Mouse (Mus musculus) ES-E14 (cell line): ENCODE measurements around the gene Mblac2. TPM values are rescaled to one million over a fixed set of nuclear protein-coding genes. Genes with fewer than 3 reads are reported as not detected.

Source experiments
- DNase-seq: peaks from one replicate; pipeline ENCODE4 v3.0.0-alpha.2; 2013; ENCODE audit warnings: low read depth, low spot score
- H3K27ac ChIP-seq: 2 replicates; pipeline ENCODE4 v1.5.1; 2012; ENCODE audit warnings: low read depth, mild to moderate bottlenecking, low read length, moderate library complexity, mixed read lengths; ENCODE audit not compliant: poor library complexity, insufficient read depth, severe bottlenecking
- H3K36me3 ChIP-seq: 2 replicates; pipeline ENCODE4 v1.6.1; 2012; ENCODE audit warnings: mild to moderate bottlenecking, low read length, moderate library complexity, mixed read lengths; ENCODE audit not compliant: control insufficient read depth, poor library complexity, insufficient read depth, severe bottlenecking
- H3K4me1 ChIP-seq, 2 experiments: fragments of 150-350 bp in 1 of 2; sonication (generic) in 1 of 2; 2 replicates each; pipeline ENCODE4 v1.6.1; 2012; ENCODE audit warnings: low read length in 2 of 2, mild to moderate bottlenecking in 1 of 2, mixed read lengths in 1 of 2; ENCODE audit not compliant: control insufficient read depth in 2 of 2, insufficient read depth in 2 of 2, poor library complexity in 1 of 2
- H3K4me3 ChIP-seq, 2 experiments: fragments of 150-350 bp in 1 of 2; sonication (generic) in 1 of 2; 2 replicates each; pipeline ENCODE4 v1.5.1; 2012; ENCODE audit warnings: low read length in 2 of 2, low read depth in 1 of 2, mild to moderate bottlenecking in 1 of 2, mixed read lengths in 1 of 2; ENCODE audit not compliant: insufficient read depth in 1 of 2, poor library complexity in 1 of 2, severe bottlenecking in 1 of 2
- H3K9ac ChIP-seq: 2 replicates; pipeline ENCODE4 v1.6.1; 2012; ENCODE audit warnings: low read depth, mild to moderate bottlenecking, low read length, mixed read lengths; ENCODE audit not compliant: poor library complexity, insufficient read depth, severe bottlenecking
- H3K9me3 ChIP-seq: fragments of 150-350 bp; sonication (generic); 2 replicates; pipeline ENCODE4 v1.6.1; 2012; ENCODE audit warnings: low read depth, mild to moderate bottlenecking, low read length; ENCODE audit not compliant: control insufficient read depth, insufficient read depth
- CHD2 ChIP-seq: IDR thresholded peaks from 2 replicates; pipeline ENCODE4 v1.6.1; 2014; ENCODE audit warnings: mild to moderate bottlenecking, low read depth, low read length, inconsistent platforms
- HCFC1 ChIP-seq: IDR thresholded peaks from 2 replicates; pipeline ENCODE4 v1.6.1; 2012; ENCODE audit warnings: low read length, inconsistent platforms, borderline replicate concordance; ENCODE audit not compliant: insufficient read depth
- MAFK ChIP-seq: IDR thresholded peaks from 2 replicates; pipeline ENCODE4 v1.6.1; 2014; ENCODE audit warnings: mild to moderate bottlenecking, low read depth, low read length, inconsistent platforms; ENCODE audit not compliant: insufficient read depth
- ZC3H11A ChIP-seq: IDR thresholded peaks from 2 replicates; pipeline ENCODE4 v1.6.1; 2012; ENCODE audit warnings: low read depth, mild to moderate bottlenecking, inconsistent platforms, low read length, borderline replicate concordance
- ZNF384 ChIP-seq: IDR thresholded peaks from 2 replicates; pipeline ENCODE4 v1.6.1; 2012; ENCODE audit warnings: low read depth, low read length, inconsistent platforms
- in situ Hi-C, 2 experiments: fragments of 600-800 bp; cut with MboI; formaldehyde crosslinking; loops; one replicate each; pipeline ENCODE4 v1.15.1; 2025; ENCODE audit warnings: low sequenced_read_pairs in 2 of 2, inconsistent platforms in 1 of 2; ENCODE audit not compliant: unreplicated experiment in 2 of 2
- total RNA-seq: library from RNA; depleted of rRNA; stranded (reverse); fragments of 300-350 nt; gene quantifications from 2 replicates; pipeline ENCODE4 v1.2.3, GENCODE M21; 2012; rRNA removed

Mblac2 gene
- 1.3 and 2.0 TPM in 2 replicates for total RNA-seq

GRCm38 (mm10) chr13:81710775-81711545, at the start of gene Mblac2, which contains the start of gene Polr3g:
TSS of gene Mblac2 (plus strand) at chr13:81711341.
TSS of gene Polr3g (minus strand) at chr13:81711013.
- in situ Hi-C loops, result no loop called here
- Histone ChIP-seq H3K27ac (no peak within 1 kb of the TSS), H3K36me3 (no peaks in the 10 kb centered on the region), H3K4me3 (peak within 1 kb of the TSS; percentile 82 to 92), H3K9me3 (no peaks in the 10 kb centered on the region), H3K4me1 (peaks cover 0 to 7% of the 10 kb centered on the region in 2 experiments; a peak in 2 of 4 replicates), H3K9ac (peak within 1 kb of the TSS; percentile 87)
- peak; percentile 88 for DNase-seq
- TF ChIP-seq HCFC1, result peak; percentile 76
- no peak for TF ChIP-seq MAFK
- no peak for TF ChIP-seq ZNF384

DNA sequence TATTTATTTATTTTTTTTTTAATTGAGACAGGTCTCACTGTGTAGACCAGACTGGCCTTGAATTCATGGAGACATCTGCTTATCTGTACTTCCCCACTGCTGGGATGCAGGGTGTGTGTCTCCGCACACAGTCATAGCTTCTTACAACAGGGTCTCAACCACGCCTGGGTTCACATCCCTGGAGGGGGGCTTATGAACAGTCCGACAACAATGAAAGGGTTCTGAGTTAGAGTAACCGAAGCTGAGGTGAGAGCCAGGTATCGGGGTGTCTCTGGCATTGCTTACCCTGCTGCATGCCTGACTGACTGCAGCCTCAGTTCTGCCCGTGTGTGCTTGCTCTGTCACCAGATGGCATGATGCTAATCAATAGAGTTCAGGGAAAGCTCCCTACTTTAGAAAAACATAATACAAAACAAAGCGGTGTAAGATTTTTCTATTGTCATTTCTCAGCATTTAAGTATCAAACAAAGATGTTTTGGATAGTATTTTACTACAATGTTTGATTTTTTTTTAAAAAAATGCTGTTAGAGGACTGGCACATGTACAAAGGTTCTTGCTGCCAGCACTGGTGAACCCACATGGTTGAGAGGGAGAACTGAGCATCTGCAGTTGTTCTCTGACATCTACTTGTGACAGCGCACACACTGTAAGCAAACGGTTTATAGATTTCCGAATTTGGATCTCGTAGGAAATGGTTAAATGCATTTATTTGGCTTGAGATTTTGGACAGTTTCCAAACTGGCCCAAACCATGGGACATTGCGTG, 47.4 kb upstream of the Mblac2 start:
- DNase-seq, result no peak
- H3K36me3 ChIP-seq, result peaks cover 3% of the 10 kb centered on the region

GRCm38 (mm10) chr13:81664331-81664698, 46.8 kb upstream of the Mblac2 start:
- DNase-seq, result no peak
- in situ Hi-C loops, result no loop called here
- peaks cover 5% of the 10 kb centered on the region for H3K36me3 ChIP-seq
- H3K4me3 ChIP-seq, result no peak overlapping the region
- TF ChIP-seq ZC3H11A (no peak), ZNF384 (no peak), CHD2 (no peak), HCFC1 (no peak), MAFK (no peak)
- H3K4me1 ChIP-seq, result no peaks in the 10 kb centered on the region
- H3K9ac ChIP-seq, result no peak overlapping the region
- no peak overlapping the region for H3K27ac ChIP-seq
- no peaks in the 10 kb centered on the region for H3K9me3 ChIP-seq

More for the DNA sequence above, 47.4 kb upstream of the Mblac2 start:
- Histone ChIP-seq H3K4me1 (no peaks in the 10 kb centered on the region), H3K4me3 (no peak overlapping the region), H3K9me3 (no peaks in the 10 kb centered on the region), H3K27ac (no peak overlapping the region), H3K9ac (no peak overlapping the region)
- in situ Hi-C loops, result no loop called here
- TF ChIP-seq ZC3H11A (no peak), MAFK (no peak), ZNF384 (no peak), HCFC1 (no peak), CHD2 (no peak)

GRCm38 (mm10) chr13:81667713-81668112, 43.4 kb upstream of the Mblac2 start:
- Histone ChIP-seq H3K4me1 (no peaks in the 10 kb centered on the region), H3K4me3 (no peak overlapping the region), H3K36me3 (peaks cover 6% of the 10 kb centered on the region; the same call in 1 of the 2 replicates), H3K27ac (no peak overlapping the region), H3K9ac (no peak overlapping the region), H3K9me3 (no peaks in the 10 kb centered on the region)
- no peak for DNase-seq
- in situ Hi-C loops, result no loop called here
- TF ChIP-seq HCFC1, result no peak
- no peak for TF ChIP-seq ZNF384
- TF ChIP-seq CHD2, result no peak
- no peak for TF ChIP-seq MAFK
- TF ChIP-seq ZC3H11A, result no peak
